In genomic region chr17:49225255-49226015, GRCm38 (mm10) we compare ENCODE assay signal across 11 mouse cellular contexts.
DNase-seq lines count a peak whose midpoint lies in the region; ATAC-seq and TF ChIP-seq lines count a peak whose summit lies in the region.
"Had no signal": no experiment of that assay in that cellular context is flagged by ENCODE, and none has a peak within 500 bp of the region (broad histone marks: within the 10 kb centered on the region; RNA-seq: fewer than 3 reads in every experiment).

No protein-coding gene starts in this region.

- no peak for TF ChIP-seq EP300 in heart, postnatal 0 days (IDR thresholded peaks at IDR 0.05; ENCODE audit: low read depth)

- no peaks in the 10 kb centered on the region for H3K36me3 ChIP-seq in heart, postnatal 0 days (replicated peaks; ENCODE audit: control insufficient read depth, insufficient read depth, low read length)
- no peaks in the 10 kb centered on the region for H3K36me3 ChIP-seq in liver, adult 2 months (ENCODE audit: control insufficient read depth, insufficient read depth, low read length)
- H3K36me3 ChIP-seq in liver, embryonic 12.5 days: no peaks in the 10 kb centered on the region
- no peaks in the 10 kb centered on the region for H3K36me3 ChIP-seq in intestine, embryonic 16.5 days (ENCODE audit: control insufficient read depth, insufficient read depth, low read length)
- no peaks in the 10 kb centered on the region for H3K36me3 ChIP-seq in stomach, embryonic 14.5 days (ENCODE audit: control insufficient read depth, insufficient read depth, low read length)
- H3K36me3 ChIP-seq in midbrain, embryonic 13.5 days: no peaks in the 10 kb centered on the region
- H3K36me3 ChIP-seq: limb, embryonic 13.5 days; neural tube, embryonic 15.5 days had no signal

- H3K4me3 ChIP-seq in heart, postnatal 0 days (ENCODE audit: low read depth, low read length): no peak overlapping the region
- H3K4me3 ChIP-seq in liver, adult 2 months (ENCODE audit: insufficient read depth, low read depth, low read length): no peak overlapping the region
- no peak overlapping the region for H3K4me3 ChIP-seq in liver, embryonic 12.5 days
- no peak overlapping the region for H3K4me3 ChIP-seq in intestine, embryonic 16.5 days (ENCODE audit: low read length)
- H3K4me3 ChIP-seq in stomach, embryonic 14.5 days (ENCODE audit: low read depth, low read length): no peak overlapping the region
- no peak overlapping the region for H3K4me3 ChIP-seq in midbrain, embryonic 13.5 days (replicated peaks)
- H3K4me3 ChIP-seq: limb, embryonic 13.5 days; neural tube, embryonic 15.5 days had no signal

- no peak for TF ChIP-seq POLR2A in liver, adult 2 months (IDR thresholded peaks at IDR 0.05; ENCODE audit: extremely low read depth, insufficient read depth, low read length)

- 40% methylated on average over 9 of the region's 9 CpGs for WGBS in heart, postnatal 0 days
- WGBS in liver, adult 2 months: 38% methylated on average over 9 of the region's 9 CpGs
- 71% methylated on average over 9 of the region's 9 CpGs for WGBS in liver, embryonic 12.5 days (ENCODE audit: insufficient replicate concordance)
- 50% methylated on average over 9 of the region's 9 CpGs for WGBS in intestine, embryonic 16.5 days
- 48% methylated on average over 9 of the region's 9 CpGs for WGBS in stomach, embryonic 14.5 days
- 89% methylated on average over 9 of the region's 9 CpGs for WGBS in midbrain, embryonic 13.5 days

- no peak for TF ChIP-seq CTCF in heart, postnatal 0 days (IDR thresholded peaks at IDR 0.05; ENCODE audit: low read depth)
- TF ChIP-seq CTCF in liver, adult 2 months (IDR thresholded peaks at IDR 0.05; ENCODE audit: low read depth, low read length): no peak

- H3K9ac ChIP-seq in heart, postnatal 0 days (replicated peaks; ENCODE audit: low read depth, low read length): no peak overlapping the region
- no peak overlapping the region for H3K9ac ChIP-seq in liver, adult 2 months (ENCODE audit: low read depth, low read length)
- no peak overlapping the region for H3K9ac ChIP-seq in liver, embryonic 12.5 days
- H3K9ac ChIP-seq in intestine, embryonic 16.5 days (ENCODE audit: low read depth, low read length): no peak overlapping the region
- H3K9ac ChIP-seq in stomach, embryonic 14.5 days (replicated peaks; ENCODE audit: low read depth, low read length): no peak overlapping the region
- H3K9ac ChIP-seq in midbrain, embryonic 13.5 days (replicated peaks): no peak overlapping the region
- H3K9ac ChIP-seq: limb, embryonic 13.5 days; neural tube, embryonic 15.5 days had no signal

- 0 out of 2 replicates have a peak, but pooled peaks have one; percentile 45 for ATAC-seq in heart, postnatal 0 days (ENCODE audit: insufficient read depth, low read depth)
- ATAC-seq in liver, embryonic 12.5 days: no peak
- ATAC-seq in intestine, embryonic 16.5 days: peak; percentile 53; the same call in 1 of the 2 replicates
- no peak for ATAC-seq in stomach, embryonic 14.5 days (ENCODE audit: insufficient number of reproducible peaks, insufficient read depth, low FRiP score, low read depth)
- no peak for ATAC-seq in midbrain, embryonic 13.5 days

- H3K79me2 ChIP-seq in liver, adult 2 months (ENCODE audit: control insufficient read depth, insufficient read depth, low read length): no peaks in the 10 kb centered on the region

- H3K4me1 ChIP-seq in heart, postnatal 0 days (ENCODE audit: control insufficient read depth, insufficient read depth): peaks cover 9% of the 10 kb centered on the region
- H3K4me1 ChIP-seq in liver, adult 2 months (ENCODE audit: control insufficient read depth, insufficient read depth, low read length): peaks cover 6% of the 10 kb centered on the region
- no peaks in the 10 kb centered on the region for H3K4me1 ChIP-seq in liver, embryonic 12.5 days
- no peaks in the 10 kb centered on the region for H3K4me1 ChIP-seq in intestine, embryonic 16.5 days (ENCODE audit: control insufficient read depth, insufficient read depth, low read length)
- peaks cover 7% of the 10 kb centered on the region; the same call in 1 of the 2 replicates for H3K4me1 ChIP-seq in stomach, embryonic 14.5 days (ENCODE audit: control insufficient read depth, insufficient read depth, low read length)
- no peaks in the 10 kb centered on the region for H3K4me1 ChIP-seq in midbrain, embryonic 13.5 days (replicated peaks)
- H3K4me1 ChIP-seq: limb, embryonic 13.5 days; neural tube, embryonic 15.5 days had no signal

- no peaks in the 10 kb centered on the region for H3K27me3 ChIP-seq in heart, postnatal 0 days (ENCODE audit: control insufficient read depth, insufficient read depth, low read length)
- no peaks in the 10 kb centered on the region for H3K27me3 ChIP-seq in liver, adult 2 months (ENCODE audit: control insufficient read depth, insufficient read depth, low read length)
- no peaks in the 10 kb centered on the region for H3K27me3 ChIP-seq in liver, embryonic 12.5 days (replicated peaks)
- H3K27me3 ChIP-seq in intestine, embryonic 16.5 days (replicated peaks; ENCODE audit: control insufficient read depth, insufficient read depth, low read length): no peaks in the 10 kb centered on the region
- no peaks in the 10 kb centered on the region for H3K27me3 ChIP-seq in stomach, embryonic 14.5 days (ENCODE audit: control insufficient read depth, insufficient read depth, low read length)
- H3K27me3 ChIP-seq in midbrain, embryonic 13.5 days: no peaks in the 10 kb centered on the region
- H3K27me3 ChIP-seq: CH12.LX; limb, embryonic 13.5 days; neural tube, embryonic 15.5 days had no signal

- H3K4me2 ChIP-seq in heart, postnatal 0 days (ENCODE audit: low read depth, low read length): peak overlapping the region; percentile 12; the same call in 1 of the 2 replicates
- H3K4me2 ChIP-seq in liver, embryonic 12.5 days: no peak overlapping the region
- H3K4me2 ChIP-seq in intestine, embryonic 16.5 days (ENCODE audit: low read depth, low read length): no peak overlapping the region
- H3K4me2 ChIP-seq in stomach, embryonic 14.5 days (replicated peaks; ENCODE audit: low read depth, low read length): no peak overlapping the region
- no peak overlapping the region for H3K4me2 ChIP-seq in midbrain, embryonic 13.5 days (replicated peaks)
- H3K4me2 ChIP-seq: limb, embryonic 13.5 days; neural tube, embryonic 15.5 days had no signal

- peak; percentile 29 for DNase-seq in heart, postnatal 0 days (ENCODE audit: low spot score)
- no peak for DNase-seq in heart, postnatal 25 days (ENCODE audit: low spot score)
- peak; percentile 68 for DNase-seq in liver, adult 2 months (ENCODE audit: extremely low read depth, low read depth, low spot score)
- DNase-seq: cerebellum, adult 18-20 months had no signal

- peak overlapping the region; percentile 64 for H3K27ac ChIP-seq in heart, postnatal 0 days (ENCODE audit: low read depth)
- H3K27ac ChIP-seq in liver, adult 2 months (replicated peaks; ENCODE audit: insufficient read depth, low read depth, low read length): 0 out of 2 replicates have a peak overlapping the region, but pooled peaks have one; percentile 5
- no peak overlapping the region for H3K27ac ChIP-seq in liver, embryonic 12.5 days
- peak overlapping the region; percentile 26; the same call in 1 of the 2 replicates for H3K27ac ChIP-seq in intestine, embryonic 16.5 days (ENCODE audit: low read length)
- H3K27ac ChIP-seq in stomach, embryonic 14.5 days (ENCODE audit: low read length): peak overlapping the region; percentile 59; the same call in 1 of the 2 replicates
- no peak overlapping the region for H3K27ac ChIP-seq in midbrain, embryonic 13.5 days
- H3K27ac ChIP-seq: limb, embryonic 13.5 days; neural tube, embryonic 15.5 days had no signal

- intact Hi-C loops in heart, postnatal 25 days (cut with DNase I): no loop called here

- H3K9me3 ChIP-seq in heart, postnatal 0 days (replicated peaks; ENCODE audit: control insufficient read depth, low read length): no peaks in the 10 kb centered on the region
- no peaks in the 10 kb centered on the region for H3K9me3 ChIP-seq in liver, embryonic 12.5 days (replicated peaks)
- H3K9me3 ChIP-seq in intestine, embryonic 16.5 days (ENCODE audit: control insufficient read depth, low read length): no peaks in the 10 kb centered on the region
- no peaks in the 10 kb centered on the region for H3K9me3 ChIP-seq in stomach, embryonic 14.5 days (ENCODE audit: control insufficient read depth, low read depth, low read length)
- no peaks in the 10 kb centered on the region for H3K9me3 ChIP-seq in midbrain, embryonic 13.5 days
- H3K9me3 ChIP-seq: limb, embryonic 13.5 days; neural tube, embryonic 15.5 days had no signal

Comparison
In these comparisons a context has a peak if more than half of its experiments do, and no peak if none do; other contexts are left out.
1. H3K27ac ChIP-seq: peak in heart, postnatal 0 days (single experiment), liver, adult 2 months (single experiment), intestine, embryonic 16.5 days (single experiment) and stomach, embryonic 14.5 days (single experiment); none in liver, embryonic 12.5 days (single experiment) and midbrain, embryonic 13.5 days (single experiment).
2. ATAC-seq: peak in heart, postnatal 0 days (single experiment) and intestine, embryonic 16.5 days (single experiment); none in liver, embryonic 12.5 days (single experiment), stomach, embryonic 14.5 days (single experiment) and midbrain, embryonic 13.5 days (single experiment).